Mouse (Mus musculus): ENCODE data around the gene Dera. TPM values are rescaled to one million over a fixed set of nuclear protein-coding genes. Genes with fewer than 3 reads are reported as not detected.

The Dera gene
- polyA plus RNA-seq, 1 experiment from 2014 or later = 32.3 TPM

- Histone ChIP-seq H3K27me3 (no peaks in the 10 kb centered on the region), H3K4me1 (peaks cover 10% of the 10 kb centered on the region; the same call in 1 of the 2 replicates), H3K9me3 (no peaks in the 10 kb centered on the region), H3K36me3 (replicated peaks) (no peaks in the 10 kb centered on the region), H3K27ac (no peak overlapping the region), H3K4me3 (replicated peaks) (no peak overlapping the region), H3K9ac (no peak overlapping the region), H3K4me2 (no peak overlapping the region)
- no peak for ATAC-seq (ENCODE audit: low FRiP score)
- 35% methylated on average over 3 of the region's 3 CpGs for WGBS
These were observed 10.3 kb downstream of the Dera start for GRCm38 (mm10) chr6:137764572-137765210.

- H3K4me1 ChIP-seq = peaks cover 8% of the 10 kb centered on the region; the same call in 1 of the 2 replicates
- H3K9ac ChIP-seq = no peak overlapping the region
- H3K36me3 ChIP-seq (replicated peaks) = no peaks in the 10 kb centered on the region
- no peaks in the 10 kb centered on the region for H3K27me3 ChIP-seq
- no peak overlapping the region for H3K4me2 ChIP-seq
- no peak overlapping the region for H3K27ac ChIP-seq
- no peak overlapping the region for H3K4me3 ChIP-seq (replicated peaks)
- no peaks in the 10 kb centered on the region for H3K9me3 ChIP-seq
- ATAC-seq (ENCODE audit: low FRiP score) = no peak
These were observed 11.8 kb downstream of the Dera start for GRCm38 (mm10) chr6:137766177-137766576.

GRCm38 (mm10) chr6:137771621-137772250, 17.4 kb downstream of the Dera start:
- H3K9me3 ChIP-seq = no peaks in the 10 kb centered on the region
- no peak overlapping the region for H3K4me2 ChIP-seq
- 77% methylated on average over 3 of the region's 3 CpGs for WGBS
- H3K36me3 ChIP-seq (replicated peaks) = no peaks in the 10 kb centered on the region
- no peak overlapping the region for H3K9ac ChIP-seq
- ATAC-seq (ENCODE audit: low FRiP score) = no peak
- H3K4me1 ChIP-seq = no peaks in the 10 kb centered on the region
- no peak overlapping the region for H3K4me3 ChIP-seq (replicated peaks)
- H3K27ac ChIP-seq = no peak overlapping the region
- H3K27me3 ChIP-seq = no peaks in the 10 kb centered on the region

- no peak for ATAC-seq (ENCODE audit: low FRiP score)
- WGBS = 95% methylated on average over 8 of the region's 8 CpGs
- Histone ChIP-seq H3K27ac (no peak overlapping the region), H3K27me3 (no peaks in the 10 kb centered on the region), H3K9ac (no peak overlapping the region), H3K4me1 (no peaks in the 10 kb centered on the region), H3K4me3 (replicated peaks) (no peak overlapping the region), H3K4me2 (no peak overlapping the region), H3K9me3 (no peaks in the 10 kb centered on the region), H3K36me3 (replicated peaks) (no peaks in the 10 kb centered on the region)
These were observed 18.7 kb downstream of the Dera start for GRCm38 (mm10) chr6:137772918-137773636.

GRCm38 (mm10) chr6:137773637-137774028, 19.3 kb downstream of the Dera start:
- H3K4me3 ChIP-seq (replicated peaks) = no peak overlapping the region
- H3K4me1 ChIP-seq = no peaks in the 10 kb centered on the region
- ATAC-seq (ENCODE audit: low FRiP score) = no peak
- no peak overlapping the region for H3K9ac ChIP-seq
- H3K9me3 ChIP-seq = no peaks in the 10 kb centered on the region
- 91% methylated on average over 6 of the region's 6 CpGs for WGBS
- H3K4me2 ChIP-seq = no peak overlapping the region
- H3K36me3 ChIP-seq (replicated peaks) = no peaks in the 10 kb centered on the region
- H3K27me3 ChIP-seq = no peaks in the 10 kb centered on the region
- no peak overlapping the region for H3K27ac ChIP-seq

- no peak overlapping the region for H3K4me3 ChIP-seq (replicated peaks)
- no peak overlapping the region for H3K27ac ChIP-seq
- no peaks in the 10 kb centered on the region for H3K36me3 ChIP-seq (replicated peaks)
- no peaks in the 10 kb centered on the region for H3K27me3 ChIP-seq
- H3K9me3 ChIP-seq = no peaks in the 10 kb centered on the region
- 90% methylated on average over 13 of the region's 13 CpGs for WGBS
- no peaks in the 10 kb centered on the region for H3K4me1 ChIP-seq
- no peak overlapping the region for H3K4me2 ChIP-seq
- no peak overlapping the region for H3K9ac ChIP-seq
- no peak for ATAC-seq (ENCODE audit: low FRiP score)
These were observed 19.8 kb downstream of the Dera start for GRCm38 (mm10) chr6:137774166-137774565.

- Histone ChIP-seq H3K36me3 (replicated peaks) (no peaks in the 10 kb centered on the region), H3K4me3 (replicated peaks) (no peak overlapping the region), H3K27me3 (no peaks in the 10 kb centered on the region), H3K4me1 (no peaks in the 10 kb centered on the region), H3K9me3 (no peaks in the 10 kb centered on the region), H3K9ac (no peak overlapping the region), H3K4me2 (no peak overlapping the region), H3K27ac (no peak overlapping the region)
- ATAC-seq (ENCODE audit: low FRiP score) = no peak
- WGBS = 91% methylated on average over 8 of the region's 8 CpGs
These were observed 20.8 kb downstream of the Dera start for GRCm38 (mm10) chr6:137775159-137775558.

- Histone ChIP-seq H3K9me3 (no peaks in the 10 kb centered on the region), H3K27ac (no peak overlapping the region), H3K4me3 (replicated peaks) (no peak overlapping the region), H3K27me3 (no peaks in the 10 kb centered on the region), H3K4me2 (no peak overlapping the region), H3K4me1 (no peaks in the 10 kb centered on the region), H3K9ac (no peak overlapping the region), H3K36me3 (replicated peaks) (no peaks in the 10 kb centered on the region)
- no peak for ATAC-seq (ENCODE audit: low FRiP score)
- 91% methylated on average over 8 of the region's 8 CpGs for WGBS
These were observed 22.6 kb downstream of the Dera start for GRCm38 (mm10) chr6:137776981-137777380.

DNA sequence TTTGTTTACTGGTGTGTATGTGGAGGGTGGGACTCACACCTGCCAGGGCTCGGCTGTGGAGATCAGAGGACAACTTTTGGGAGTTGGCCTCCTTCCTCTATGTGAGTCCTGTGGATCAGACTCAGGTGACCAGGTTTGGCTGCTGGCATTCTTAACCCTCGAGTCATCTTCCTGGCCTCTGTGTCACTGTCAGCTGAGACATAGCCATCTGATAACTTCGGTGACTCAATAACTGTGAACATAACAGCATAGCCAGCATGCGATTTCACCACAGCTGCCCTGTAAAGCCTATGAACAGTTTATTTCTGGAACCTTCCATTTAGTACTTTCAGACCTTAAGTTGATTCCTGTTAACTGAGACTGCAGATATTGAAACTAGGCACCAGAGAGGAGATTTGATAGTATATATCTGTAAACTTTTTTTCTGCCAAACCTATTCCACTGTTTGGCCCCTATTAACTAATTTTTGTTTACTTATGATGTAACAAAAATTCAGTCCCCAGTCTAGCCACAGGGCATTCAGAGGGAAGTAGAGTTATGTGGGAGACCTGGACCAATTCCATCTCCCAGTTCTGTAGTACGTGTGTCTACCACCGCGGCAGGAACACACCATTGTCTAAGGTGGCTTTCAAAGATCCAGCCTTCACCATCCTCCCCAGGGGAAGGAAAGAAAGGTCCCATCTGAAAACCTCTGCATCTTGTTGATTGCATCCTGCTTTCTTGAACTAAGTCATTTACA, 29.7 kb downstream of the Dera start:
- Histone ChIP-seq H3K36me3 (replicated peaks) (no peaks in the 10 kb centered on the region), H3K9me3 (no peaks in the 10 kb centered on the region), H3K9ac (no peak overlapping the region), H3K27me3 (no peaks in the 10 kb centered on the region), H3K4me3 (replicated peaks) (no peak overlapping the region), H3K4me2 (no peak overlapping the region), H3K4me1 (no peaks in the 10 kb centered on the region), H3K27ac (no peak overlapping the region)
- WGBS = 93% methylated on average over 7 of the region's 7 CpGs
- ATAC-seq (ENCODE audit: low FRiP score) = no peak

GRCm38 (mm10) chr6:137788976-137789590, 34.7 kb downstream of the Dera start:
- H3K4me3 ChIP-seq (replicated peaks) = no peak overlapping the region
- no peaks in the 10 kb centered on the region for H3K27me3 ChIP-seq
- H3K27ac ChIP-seq = no peak overlapping the region
- no peak overlapping the region for H3K4me2 ChIP-seq
- H3K9ac ChIP-seq = no peak overlapping the region
- peaks cover 4% of the 10 kb centered on the region; the same call in 1 of the 2 replicates for H3K4me1 ChIP-seq
- H3K36me3 ChIP-seq (replicated peaks) = no peaks in the 10 kb centered on the region
- ATAC-seq (ENCODE audit: low FRiP score) = no peak
- H3K9me3 ChIP-seq = no peaks in the 10 kb centered on the region
- WGBS = 83% methylated on average over 9 of the region's 9 CpGs

GRCm38 (mm10) chr6:137789658-137790057, 35.3 kb downstream of the Dera start:
- WGBS = 78% methylated on average over 2 of the region's 2 CpGs

DNA sequence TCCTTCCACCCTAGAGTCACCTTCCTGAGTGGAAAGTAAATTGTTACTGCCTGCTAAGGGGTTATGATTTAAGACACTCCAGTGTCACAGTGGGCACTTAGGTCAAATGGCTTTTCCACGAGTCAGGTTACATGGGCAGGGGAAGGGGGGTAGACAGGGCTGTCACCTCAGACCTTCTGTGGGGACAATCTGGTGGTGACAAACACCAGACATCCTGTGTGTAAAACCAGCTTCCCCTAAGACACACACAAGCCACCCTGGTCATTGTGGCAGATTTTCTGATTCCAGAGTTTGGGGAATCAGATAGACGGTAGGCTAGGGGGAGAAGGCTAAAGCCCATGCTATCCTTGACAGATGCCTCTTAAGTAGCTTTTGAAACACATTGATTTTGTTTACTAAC, 41.1 kb downstream of the Dera start:
- Histone ChIP-seq H3K4me1 (peaks cover 4% of the 10 kb centered on the region; the same call in 1 of the 2 replicates), H3K9me3 (peaks cover 9% of the 10 kb centered on the region; the same call in 1 of the 2 replicates), H3K36me3 (replicated peaks) (peaks cover 7% of the 10 kb centered on the region), H3K4me3 (replicated peaks) (no peak overlapping the region), H3K4me2 (no peak overlapping the region), H3K9ac (no peak overlapping the region), H3K27me3 (no peaks in the 10 kb centered on the region), H3K27ac (no peak overlapping the region)
- ATAC-seq (ENCODE audit: low FRiP score) = no peak
- WGBS = 92% methylated on average over 2 of the region's 2 CpGs

More at GRCm38 (mm10) chr6:137789658-137790057, 35.3 kb downstream of the Dera start:
- peaks cover 4% of the 10 kb centered on the region; the same call in 1 of the 2 replicates for H3K4me1 ChIP-seq
- H3K27ac ChIP-seq = no peak overlapping the region
- H3K36me3 ChIP-seq (replicated peaks) = no peaks in the 10 kb centered on the region
- H3K9ac ChIP-seq = no peak overlapping the region
- no peak overlapping the region for H3K4me3 ChIP-seq (replicated peaks)
- no peaks in the 10 kb centered on the region for H3K27me3 ChIP-seq
- no peak overlapping the region for H3K4me2 ChIP-seq
- no peaks in the 10 kb centered on the region for H3K9me3 ChIP-seq
- no peak for ATAC-seq (ENCODE audit: low FRiP score)
